Mouse (Mus musculus) heart, embryonic 10.5 days (tissue): ENCODE measurements around the gene Pcdh19. TPM values are rescaled to one million over a fixed set of nuclear protein-coding genes. Genes with fewer than 3 reads are reported as not detected.

Source experiments
- DNase-seq: peaks from one replicate; pipeline ENCODE4 v3.0.0-alpha.2; 2017; ENCODE audit warnings: low spot score
- H3K27ac ChIP-seq: fragments of 300-500 bp; sonication (generic); 2 replicates; pipeline ENCODE4 v1.5.1; 2016; ENCODE audit warnings: mild to moderate bottlenecking
- H3K27me3 ChIP-seq: fragments of 300-500 bp; sonication (generic); 2 replicates; pipeline ENCODE4 v1.6.1; 2016; ENCODE audit warnings: mild to moderate bottlenecking; ENCODE audit not compliant: poor library complexity, insufficient read depth, severe bottlenecking
- H3K36me3 ChIP-seq: fragments of 300-500 bp; sonication (generic); 2 replicates; pipeline ENCODE4 v1.6.1; 2016; ENCODE audit warnings: mild to moderate bottlenecking, moderate library complexity
- H3K4me1 ChIP-seq: fragments of 300-500 bp; sonication (generic); 2 replicates; pipeline ENCODE4 v1.6.1; 2016; ENCODE audit warnings: mild to moderate bottlenecking
- H3K4me3 ChIP-seq: fragments of 300-500 bp; sonication (generic); 2 replicates; pipeline ENCODE4 v1.5.1; 2016; ENCODE audit warnings: mild to moderate bottlenecking, moderate library complexity
- H3K9me3 ChIP-seq: fragments of 300-500 bp; sonication (generic); 2 replicates; pipeline ENCODE4 v1.6.1; 2016; ENCODE audit warnings: mild to moderate bottlenecking, moderate library complexity
- WGBS: fragments of 180-500 bp; shearing (Covaris S2); methylation state at CpG from one replicate; pipeline ENCODE4 v1.1.7; 2016; 5-methylcytosine and 5-hydroxymethylcytosine counted together
- polyA plus RNA-seq: library from polyadenylated mRNA; unstranded; fragments of >200 nt; fragmentation: Nextera tagmentation; extraction: Ambion mirVana; gene quantifications from 2 replicates; pipeline ENCODE4 v1.2.1, GENCODE M21; 2016

Gene Pcdh19
- polyA plus RNA-seq, 1 experiment from 2014 or later = 0.49 TPM

DNA sequence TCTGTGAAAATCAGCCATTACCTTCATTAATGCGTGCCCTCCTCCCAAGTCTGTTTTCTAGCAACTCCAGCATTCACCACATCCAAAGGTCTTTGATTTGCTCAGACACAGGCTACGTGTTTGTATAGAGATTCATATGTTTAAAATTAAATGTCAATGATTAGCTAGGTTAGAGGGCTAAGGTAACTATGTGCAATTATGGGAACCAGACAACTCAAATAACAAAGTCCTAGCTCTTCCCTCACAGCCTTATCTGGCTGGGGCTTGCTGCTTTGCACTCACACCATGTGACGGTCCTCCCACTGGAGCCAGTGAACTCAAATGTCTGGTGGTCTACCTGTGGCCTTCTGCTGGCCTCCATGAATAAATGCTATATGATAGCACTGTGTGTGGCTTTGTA lies 38.4 kb downstream of the Pcdh19 start:
- Histone ChIP-seq H3K4me1 (no peaks in the 10 kb centered on the region), H3K4me3 (no peak overlapping the region), H3K27ac (no peak overlapping the region), H3K9me3 (no peaks in the 10 kb centered on the region), H3K27me3 (no peaks in the 10 kb centered on the region), H3K36me3 (no peaks in the 10 kb centered on the region)
- no peak for DNase-seq
- WGBS = 70% methylated on average over 3 of the region's 3 CpGs

DNA sequence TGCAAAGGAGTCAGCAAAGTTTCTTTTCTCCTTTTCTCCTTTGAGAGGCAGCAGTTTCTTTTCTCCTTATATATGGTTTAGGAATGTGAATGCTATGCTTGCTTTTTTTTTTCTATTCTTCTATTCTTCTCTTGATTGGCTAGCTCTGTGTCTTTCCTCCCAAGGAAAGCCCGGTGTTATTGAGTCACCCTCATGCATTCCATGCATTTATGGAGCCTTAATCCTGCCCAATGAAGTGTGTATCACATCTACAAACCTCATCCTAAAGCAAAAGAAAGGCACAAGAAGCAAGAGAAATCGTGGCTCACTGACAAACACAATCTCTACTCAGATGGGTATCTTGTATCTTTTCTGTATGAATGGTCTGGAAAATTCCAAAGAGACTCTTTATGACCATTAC lies 41.0 kb downstream of the Pcdh19 start:
- DNase-seq = no peak

DNA sequence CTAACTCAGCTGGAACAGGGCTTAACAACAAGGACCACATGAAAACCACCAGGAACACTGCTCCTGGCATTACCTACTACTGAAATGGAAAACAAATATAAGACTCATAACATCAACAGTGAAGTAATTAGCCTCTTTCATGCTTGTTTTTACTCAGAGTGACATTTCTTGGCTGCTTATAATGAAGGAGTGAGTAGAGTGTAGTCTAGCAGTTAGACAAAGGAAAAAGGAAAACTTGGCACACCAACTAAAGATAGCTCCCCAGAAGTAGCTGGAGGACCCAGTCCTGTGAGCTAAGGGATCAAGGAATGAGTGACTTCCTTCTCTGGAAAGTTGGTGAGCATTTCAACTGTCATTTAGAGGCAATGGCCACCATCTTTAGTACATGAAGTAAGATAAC lies 49.3 kb downstream of the Pcdh19 start:
- Histone ChIP-seq H3K4me3 (no peak overlapping the region), H3K4me1 (no peaks in the 10 kb centered on the region), H3K27me3 (no peaks in the 10 kb centered on the region), H3K9me3 (no peaks in the 10 kb centered on the region), H3K36me3 (no peaks in the 10 kb centered on the region), H3K27ac (no peak overlapping the region)
- DNase-seq = no peak

More for the DNA sequence above, 41.0 kb downstream of the Pcdh19 start:
- Histone ChIP-seq H3K36me3 (no peaks in the 10 kb centered on the region), H3K9me3 (no peaks in the 10 kb centered on the region), H3K4me1 (no peaks in the 10 kb centered on the region), H3K27ac (no peak overlapping the region), H3K4me3 (no peak overlapping the region), H3K27me3 (no peaks in the 10 kb centered on the region)
- WGBS = 66% methylated on average over 2 of the region's 2 CpGs

DNA sequence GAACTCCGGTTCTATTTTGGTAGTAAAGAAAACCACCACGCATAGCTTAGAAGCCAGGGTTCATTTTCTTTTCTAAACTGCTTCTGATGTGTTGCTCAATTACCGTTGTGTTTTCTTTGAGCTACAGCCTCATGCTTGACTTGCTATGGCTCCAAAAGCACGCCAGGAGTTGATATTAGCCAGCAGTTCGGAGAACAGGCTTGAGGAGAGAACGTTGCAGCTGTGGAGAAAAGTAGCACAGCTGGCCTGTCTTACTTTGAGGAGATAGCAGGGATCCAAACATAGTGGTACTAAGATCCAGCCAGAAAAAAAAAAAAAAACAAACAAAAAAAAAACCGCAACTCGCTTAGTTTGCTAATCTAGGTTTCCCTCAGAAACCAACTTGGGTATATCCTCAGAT lies 59.2 kb downstream of the Pcdh19 start:
- no peak for DNase-seq
- no peaks in the 10 kb centered on the region for H3K4me1 ChIP-seq
- H3K27me3 ChIP-seq = no peaks in the 10 kb centered on the region
- 74% methylated on average over 8 of the region's 8 CpGs for WGBS
- H3K4me3 ChIP-seq = no peak overlapping the region
- no peaks in the 10 kb centered on the region for H3K9me3 ChIP-seq
- H3K36me3 ChIP-seq = no peaks in the 10 kb centered on the region
- H3K27ac ChIP-seq = no peak overlapping the region

DNA sequence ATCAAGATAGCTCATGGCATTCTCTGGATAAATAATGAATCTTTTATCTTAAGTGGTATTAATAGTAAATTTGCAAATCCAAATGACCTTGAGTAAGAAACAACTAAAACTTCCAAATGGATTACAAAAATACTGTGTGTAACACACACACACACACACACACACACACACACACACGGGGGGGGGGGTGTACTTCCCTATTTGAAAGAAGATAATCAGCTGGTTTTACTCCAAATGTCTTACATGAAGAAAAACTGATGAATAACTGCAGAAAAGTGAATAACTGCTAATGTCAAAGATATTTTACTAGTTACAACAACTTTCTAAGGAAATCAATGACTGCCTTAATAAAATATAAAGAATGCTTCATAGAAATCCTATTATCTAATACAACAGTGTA lies 70.6 kb downstream of the Pcdh19 start:
- WGBS = 56% methylated on average over 1 of the region's 1 CpGs
- Histone ChIP-seq H3K4me1 (no peaks in the 10 kb centered on the region), H3K27me3 (no peaks in the 10 kb centered on the region)

DNA sequence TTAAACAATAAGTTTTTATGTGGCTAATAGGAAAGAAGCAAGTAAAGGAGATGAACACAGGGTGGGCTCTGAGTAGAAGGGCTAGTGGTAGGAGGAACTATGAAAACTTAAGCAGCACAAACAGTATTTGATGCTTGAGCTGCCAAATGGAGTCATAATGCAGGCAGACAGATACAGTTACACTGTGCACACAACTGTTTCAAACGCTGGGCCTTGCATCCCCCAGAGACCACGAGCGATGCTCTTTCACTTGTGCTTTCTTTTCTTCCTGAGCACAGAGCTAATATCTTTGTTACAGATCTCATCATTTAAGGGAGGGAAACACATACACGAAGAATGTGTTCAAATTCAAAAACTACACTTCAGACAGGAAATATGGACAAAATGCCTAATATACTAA lies 83.0 kb downstream of the Pcdh19 start:
- Histone ChIP-seq H3K36me3 (no peaks in the 10 kb centered on the region), H3K4me1 (no peaks in the 10 kb centered on the region), H3K27me3 (no peaks in the 10 kb centered on the region), H3K9me3 (no peaks in the 10 kb centered on the region), H3K27ac (no peak overlapping the region), H3K4me3 (no peak overlapping the region)
- no peak for DNase-seq
- whole genome bisulfite sequencing = 70% methylated on average over 4 of the region's 4 CpGs

More for the DNA sequence above, 70.6 kb downstream of the Pcdh19 start:
- DNase-seq = no peak
- no peaks in the 10 kb centered on the region for H3K36me3 ChIP-seq
- H3K9me3 ChIP-seq = no peaks in the 10 kb centered on the region
- H3K27ac ChIP-seq = no peak overlapping the region
- H3K4me3 ChIP-seq = no peak overlapping the region

DNA sequence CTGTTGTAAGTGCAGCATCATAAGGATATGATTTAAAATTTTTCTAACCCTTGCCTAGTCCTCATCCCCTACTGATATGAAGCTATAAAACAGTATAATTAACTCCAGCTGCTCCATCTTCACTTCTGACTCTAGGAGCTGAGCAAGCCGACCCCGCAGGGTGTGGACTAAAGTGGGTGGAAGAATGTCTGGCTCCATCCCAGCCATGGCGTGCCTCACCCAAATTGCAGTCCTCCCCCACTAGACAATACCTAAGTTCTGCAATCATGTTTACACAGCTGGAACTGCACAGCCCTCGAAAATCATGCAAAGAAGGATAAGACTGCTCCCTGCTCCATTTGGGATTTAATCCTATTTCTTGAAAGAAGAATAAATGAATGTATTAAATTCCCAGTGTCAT lies 84.5 kb downstream of the Pcdh19 start:
- 52% methylated on average over 4 of the region's 4 CpGs for WGBS
- Histone ChIP-seq H3K9me3 (no peaks in the 10 kb centered on the region), H3K36me3 (no peaks in the 10 kb centered on the region), H3K27ac (no peak overlapping the region), H3K4me1 (no peaks in the 10 kb centered on the region), H3K4me3 (no peak overlapping the region), H3K27me3 (no peaks in the 10 kb centered on the region)
- no peak for DNase-seq

DNA sequence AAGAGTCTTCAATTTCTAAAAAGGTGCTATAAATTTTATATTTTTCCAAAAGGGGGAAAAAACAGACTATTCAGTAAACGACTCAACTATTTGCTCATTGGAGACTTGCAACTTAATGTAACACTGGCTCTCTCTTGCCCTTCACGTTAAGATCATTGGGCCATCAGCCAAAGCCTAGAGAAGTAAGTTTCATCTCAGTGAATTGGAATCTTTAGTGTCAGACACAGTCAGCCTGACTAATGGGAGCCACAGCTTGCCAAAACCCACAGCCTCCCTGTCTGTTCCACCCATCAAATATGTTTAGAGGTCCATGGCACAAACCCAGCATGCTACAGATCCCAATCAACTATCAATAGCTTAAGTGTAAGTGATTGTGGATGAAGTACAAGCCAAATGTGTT lies 86.7 kb downstream of the Pcdh19 start:
- H3K27ac ChIP-seq = no peak overlapping the region
- DNase-seq = no peak
- no peaks in the 10 kb centered on the region for H3K4me1 ChIP-seq
- H3K36me3 ChIP-seq = no peaks in the 10 kb centered on the region
- no peaks in the 10 kb centered on the region for H3K27me3 ChIP-seq
- H3K4me3 ChIP-seq = no peak overlapping the region
- H3K9me3 ChIP-seq = no peaks in the 10 kb centered on the region
- WGBS = 66% methylated on average over 2 of the region's 2 CpGs

DNA sequence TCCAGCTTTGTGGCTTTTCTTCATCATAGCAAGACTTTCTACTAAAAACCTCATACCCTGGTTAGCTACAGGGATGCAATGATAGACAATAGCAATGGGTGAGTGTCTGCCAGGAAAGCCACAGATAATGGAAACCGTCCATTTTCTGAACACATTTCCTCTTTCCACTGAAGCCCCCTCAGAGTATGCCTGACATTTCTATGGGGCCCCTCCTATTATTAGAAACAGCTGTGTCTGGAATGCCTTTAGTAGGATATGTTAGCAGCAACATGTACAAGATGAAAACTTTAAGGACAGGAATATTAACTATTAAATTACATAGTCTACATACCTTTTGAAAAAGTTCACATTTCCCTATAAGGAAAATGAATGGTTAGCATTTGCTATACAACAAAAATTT lies 87.1 kb downstream of the Pcdh19 start:
- no peak for DNase-seq
- Histone ChIP-seq H3K27ac (no peak overlapping the region), H3K27me3 (no peaks in the 10 kb centered on the region), H3K4me1 (no peaks in the 10 kb centered on the region), H3K36me3 (no peaks in the 10 kb centered on the region), H3K9me3 (no peaks in the 10 kb centered on the region), H3K4me3 (no peak overlapping the region)
- whole genome bisulfite sequencing = 33% methylated on average over 1 of the region's 1 CpGs

DNA sequence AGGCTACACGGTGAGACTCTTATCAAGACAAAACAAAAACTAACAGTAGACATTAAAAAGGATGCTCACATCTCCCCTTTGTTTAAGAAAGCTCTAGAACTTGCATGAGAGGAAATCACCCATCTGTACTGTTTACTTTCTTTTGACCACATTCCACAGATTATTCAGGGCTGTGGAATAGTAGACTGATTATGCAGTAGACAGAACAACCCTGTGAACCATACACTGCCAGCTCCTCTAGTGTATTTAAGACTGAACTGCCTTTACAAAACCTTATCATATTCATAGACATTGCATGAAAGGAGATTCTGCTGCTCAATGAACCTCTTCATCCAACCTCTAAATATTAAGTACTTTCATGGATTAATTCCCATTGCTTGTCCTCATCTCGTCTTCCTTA lies 87.6 kb downstream of the Pcdh19 start:
- Histone ChIP-seq H3K36me3 (no peaks in the 10 kb centered on the region), H3K27me3 (no peaks in the 10 kb centered on the region), H3K4me3 (no peak overlapping the region), H3K9me3 (no peaks in the 10 kb centered on the region), H3K4me1 (no peaks in the 10 kb centered on the region), H3K27ac (no peak overlapping the region)
- 59% methylated on average over 2 of the region's 2 CpGs for WGBS
- DNase-seq = no peak

DNA sequence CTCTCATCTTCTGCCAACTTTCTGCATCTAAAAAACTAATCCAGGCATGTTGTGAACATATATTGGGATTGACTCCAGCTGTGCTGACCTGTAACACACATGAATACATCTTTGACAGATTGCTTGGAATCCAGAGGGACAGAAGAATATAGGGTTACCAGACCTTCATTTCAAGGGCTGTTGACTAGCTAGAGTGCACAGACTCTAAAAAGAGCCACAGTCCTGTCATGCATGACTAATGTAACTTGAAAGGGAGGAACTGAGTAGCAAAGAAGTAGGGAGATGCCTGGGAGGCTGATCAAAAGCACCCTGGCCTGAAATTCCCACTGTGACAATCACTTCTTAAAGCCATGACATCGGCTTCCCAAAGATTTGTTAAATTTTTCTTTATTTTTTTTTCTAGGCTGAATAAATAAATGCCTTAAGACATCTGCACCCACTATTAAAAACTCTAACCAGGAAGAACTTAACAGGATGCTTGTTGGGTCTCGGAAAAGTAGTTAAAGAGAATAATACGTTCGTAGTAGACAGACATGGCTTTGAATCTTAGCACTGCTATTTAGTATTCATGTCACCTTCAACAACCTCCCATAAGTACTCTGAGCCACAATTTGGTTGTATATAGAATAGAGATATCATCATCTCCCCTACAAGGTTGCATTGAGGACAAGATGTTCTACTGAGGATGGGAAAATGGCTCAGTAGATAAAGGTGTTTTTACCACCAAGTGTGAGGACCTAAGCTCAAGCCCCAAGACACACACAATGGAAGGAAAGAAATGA lies 113.0 kb downstream of the Pcdh19 start:
- Histone ChIP-seq H3K4me1 (no peaks in the 10 kb centered on the region), H3K36me3 (no peaks in the 10 kb centered on the region), H3K9me3 (no peaks in the 10 kb centered on the region), H3K27me3 (no peaks in the 10 kb centered on the region), H3K4me3 (no peak overlapping the region), H3K27ac (no peak overlapping the region)
- DNase-seq = no peak
- 79% methylated on average over 4 of the region's 4 CpGs for WGBS

DNA sequence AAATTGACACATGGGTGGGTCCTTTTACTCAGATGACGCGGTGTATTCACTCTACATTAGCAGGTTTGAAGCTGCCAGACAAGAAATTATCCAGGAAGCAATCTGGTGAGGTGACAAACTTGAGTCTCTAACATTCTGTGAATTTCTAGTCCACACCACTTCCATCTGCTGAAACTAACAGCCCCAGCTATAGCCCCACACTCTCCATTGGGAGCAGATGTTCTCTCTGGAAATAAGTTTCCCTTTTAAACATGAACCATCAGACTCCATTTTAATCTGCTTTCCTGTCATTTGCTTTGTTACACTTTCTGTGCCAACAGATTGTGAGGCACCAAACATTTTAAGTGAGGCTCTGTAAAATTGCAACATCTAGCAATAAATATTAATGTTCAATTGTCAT lies 123.4 kb downstream of the Pcdh19 start:
- H3K4me1 ChIP-seq = no peaks in the 10 kb centered on the region
- H3K27ac ChIP-seq = no peak overlapping the region
- DNase-seq = no peak
- H3K36me3 ChIP-seq = no peaks in the 10 kb centered on the region
- H3K9me3 ChIP-seq = no peaks in the 10 kb centered on the region
- WGBS = 73% methylated on average over 2 of the region's 2 CpGs
- no peaks in the 10 kb centered on the region for H3K27me3 ChIP-seq
- no peak overlapping the region for H3K4me3 ChIP-seq
